Mouse (Mus musculus): ENCODE results near the gene Gm13124. TPM values are rescaled to one million over a fixed set of nuclear protein-coding genes. Genes with fewer than 3 reads are reported as not detected.
"Not testable (repeated sequence)": the region's sequence is repeated elsewhere in the genome, so short reads cannot be mapped to it uniquely, and the experiment has no call there.

Gm13124 gene
- polyA plus RNA-seq, 1 experiment from 2014 or later: not detected

DNA sequence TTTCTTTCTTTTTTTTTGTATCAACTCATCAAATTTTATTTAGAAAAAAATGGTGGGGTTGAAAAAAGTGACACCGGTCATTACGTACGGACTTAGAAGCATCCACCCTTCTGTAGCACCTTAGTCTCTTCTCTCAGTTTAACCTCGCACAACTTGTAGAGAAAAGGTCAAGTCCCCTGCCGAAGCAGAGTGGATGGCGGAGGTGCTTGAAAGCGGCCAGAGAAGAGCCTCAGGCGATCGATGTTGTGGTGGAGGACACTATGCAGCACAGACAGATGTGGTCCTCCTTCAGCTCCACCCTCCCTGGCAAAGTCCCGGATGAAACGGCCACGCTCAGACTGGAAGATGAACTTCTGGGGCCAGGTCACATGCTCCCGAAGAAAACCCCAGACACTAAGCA is 19.6 kb downstream of the Gm13124 start:
- WGBS: 92% methylated on average over 13 of the region's 13 CpGs
- not testable (repeated sequence) for H3K36me3 ChIP-seq (ENCODE audit: control insufficient read depth, insufficient read depth, low read length); H3K9ac ChIP-seq (ENCODE audit: low read depth, low read length); H3K4me1 ChIP-seq (replicated peaks; ENCODE audit: control insufficient read depth, insufficient read depth, low read length); DNase-seq (ENCODE audit: low spot score); H3K27ac ChIP-seq (ENCODE audit: low read depth, low read length); ATAC-seq (ENCODE audit: low FRiP score); H3K4me2 ChIP-seq (replicated peaks; ENCODE audit: low read depth, low read length); H3K27me3 ChIP-seq (ENCODE audit: control insufficient read depth, insufficient read depth, low read length); H3K4me3 ChIP-seq (ENCODE audit: low read depth, low read length)
- H3K9me3 ChIP-seq (ENCODE audit: control insufficient read depth, low read length): peaks cover 11% of the 10 kb centered on the region

GRCm38 (mm10) chr4:144544689-144545088 is 20.2 kb downstream of the Gm13124 start:
- ATAC-seq (ENCODE audit: low FRiP score): no peak
- H3K9ac ChIP-seq (ENCODE audit: low read depth, low read length): no peak overlapping the region
- H3K36me3 ChIP-seq (ENCODE audit: control insufficient read depth, insufficient read depth, low read length): no peaks in the 10 kb centered on the region
- no peak overlapping the region for H3K4me2 ChIP-seq (replicated peaks; ENCODE audit: low read depth, low read length)
- H3K27ac ChIP-seq (ENCODE audit: low read depth, low read length): no peak overlapping the region
- H3K4me3 ChIP-seq (ENCODE audit: low read depth, low read length): no peak overlapping the region
- H3K27me3 ChIP-seq (ENCODE audit: control insufficient read depth, insufficient read depth, low read length): no peaks in the 10 kb centered on the region
- H3K4me1 ChIP-seq (replicated peaks; ENCODE audit: control insufficient read depth, insufficient read depth, low read length): no peaks in the 10 kb centered on the region
- 83% methylated on average over 1 of the region's 1 CpGs for WGBS
- H3K9me3 ChIP-seq (ENCODE audit: control insufficient read depth, low read length): peaks cover 11% of the 10 kb centered on the region
- no peak for DNase-seq (ENCODE audit: low spot score)

DNA sequence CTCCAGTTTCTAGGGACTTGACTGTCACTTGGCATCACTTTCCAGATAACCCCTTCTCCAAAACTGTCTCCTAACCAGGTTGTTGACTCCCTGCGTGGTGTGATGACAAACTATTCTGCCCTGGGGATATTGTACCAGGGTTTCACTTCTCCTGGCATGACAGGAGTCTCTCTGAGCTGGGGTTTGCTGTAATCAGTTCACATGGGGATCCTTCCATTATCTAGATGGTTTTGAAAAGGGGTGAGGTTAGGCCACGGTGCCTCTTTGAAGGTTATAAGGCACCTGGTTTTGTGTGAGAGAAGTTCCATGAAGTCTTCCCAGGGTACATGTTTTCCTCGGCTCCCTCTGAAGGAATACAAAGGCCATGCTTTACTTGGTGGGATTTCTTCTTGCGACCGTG is 45.4 kb downstream of the Gm13124 start, which contains the start of gene 9430007A20Rik:
Gene 9430007A20Rik, plus strand, starts transcription at position 301 of the 400 bp plus-strand sequence.
- no peak within 1 kb of the TSS for H3K4me3 ChIP-seq (ENCODE audit: low read depth, low read length)
- no peaks in the 10 kb centered on the region for H3K27me3 ChIP-seq (ENCODE audit: control insufficient read depth, insufficient read depth, low read length)
- no peak for ATAC-seq (ENCODE audit: low FRiP score)
- no peaks in the 10 kb centered on the region for H3K4me1 ChIP-seq (replicated peaks; ENCODE audit: control insufficient read depth, insufficient read depth, low read length)
- H3K9ac ChIP-seq (ENCODE audit: low read depth, low read length): no peak within 1 kb of the TSS
- no peaks in the 10 kb centered on the region for H3K36me3 ChIP-seq (ENCODE audit: control insufficient read depth, insufficient read depth, low read length)
- no peak for DNase-seq (ENCODE audit: low spot score)
- WGBS: 78% methylated on average over 5 of the region's 5 CpGs
- no peaks in the 10 kb centered on the region for H3K9me3 ChIP-seq (ENCODE audit: control insufficient read depth, low read length)
- H3K4me2 ChIP-seq (replicated peaks; ENCODE audit: low read depth, low read length): no peak within 1 kb of the TSS
- no peak within 1 kb of the TSS for H3K27ac ChIP-seq (ENCODE audit: low read depth, low read length)

DNA sequence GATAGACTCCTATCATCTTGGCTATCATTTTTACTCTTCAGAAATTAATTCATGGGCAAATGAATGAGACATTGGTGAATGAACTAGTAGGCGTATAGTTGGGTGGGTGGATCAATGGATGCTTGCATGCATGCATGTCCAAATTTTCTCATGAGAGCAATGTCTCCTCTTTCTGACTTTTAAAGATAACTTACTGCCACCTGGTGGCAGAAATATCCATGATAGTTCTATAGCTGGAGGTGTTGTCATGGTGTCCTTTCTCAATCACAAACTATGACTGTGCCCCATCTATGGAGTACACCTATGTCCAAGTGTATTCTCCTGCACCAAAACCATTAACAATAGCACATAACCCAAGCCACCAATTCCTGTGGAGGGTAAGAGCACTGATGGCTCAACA is 58.4 kb downstream of the Gm13124 start:
- 80% methylated on average over 1 of the region's 1 CpGs for WGBS
- no peak for ATAC-seq (ENCODE audit: low FRiP score)

More for the DNA sequence above, 58.4 kb downstream of the Gm13124 start:
- no peak for DNase-seq (ENCODE audit: low spot score)
- no peaks in the 10 kb centered on the region for H3K4me1 ChIP-seq (replicated peaks; ENCODE audit: control insufficient read depth, insufficient read depth, low read length)
- no peak overlapping the region for H3K4me3 ChIP-seq (ENCODE audit: low read depth, low read length)
- H3K27ac ChIP-seq (ENCODE audit: low read depth, low read length): no peak overlapping the region
- H3K27me3 ChIP-seq (ENCODE audit: control insufficient read depth, insufficient read depth, low read length): no peaks in the 10 kb centered on the region
- 0 out of 2 replicates have a peak, but pooled peaks cover 3% of the 10 kb centered on the region for H3K9me3 ChIP-seq (ENCODE audit: control insufficient read depth, low read length)
- H3K4me2 ChIP-seq (replicated peaks; ENCODE audit: low read depth, low read length): no peak overlapping the region
- H3K9ac ChIP-seq (ENCODE audit: low read depth, low read length): no peak overlapping the region
- H3K36me3 ChIP-seq (ENCODE audit: control insufficient read depth, insufficient read depth, low read length): no peaks in the 10 kb centered on the region

Other genes starting within 250 kb of the Gm13124 start
- gene Gm13128, start 234.9 kb downstream of the Gm13124 start, polyA plus RNA-seq (2014; fragmentation: Nextera tagmentation; extraction: Ambion mirVana): not detected in 2 replicates
- gene Gm13119, start 207.2 kb downstream of the Gm13124 start, polyA plus RNA-seq (2014; fragmentation: Nextera tagmentation; extraction: Ambion mirVana): not detected in 2 replicates
- not detected in 2 replicates for gene Pramef20, start 187.2 kb downstream of the Gm13124 start, polyA plus RNA-seq (2014; fragmentation: Nextera tagmentation; extraction: Ambion mirVana)
- 0.12 TPM in 1 of 2 replicates, not detected in the other for gene Pramef12, start 156.7 kb downstream of the Gm13124 start, polyA plus RNA-seq (2014; fragmentation: Nextera tagmentation; extraction: Ambion mirVana)
- gene 1700012P22Rik, start 126.4 kb downstream of the Gm13124 start, polyA plus RNA-seq (2014; fragmentation: Nextera tagmentation; extraction: Ambion mirVana): 0.21 and 0.29 TPM in 2 replicates
- gene Gm9944, start 111.8 kb downstream of the Gm13124 start, polyA plus RNA-seq (2014; fragmentation: Nextera tagmentation; extraction: Ambion mirVana): not detected in 2 replicates
- gene Aadacl3, start 101.4 kb downstream of the Gm13124 start, polyA plus RNA-seq (2014; fragmentation: Nextera tagmentation; extraction: Ambion mirVana): not detected in 2 replicates
- not detected in 2 replicates for gene 9430007A20Rik, start 45.3 kb downstream of the Gm13124 start, polyA plus RNA-seq (2014; fragmentation: Nextera tagmentation; extraction: Ambion mirVana)
- not detected in 2 replicates for gene Aadacl4, start 48.6 kb upstream of the Gm13124 start, polyA plus RNA-seq (2014; fragmentation: Nextera tagmentation; extraction: Ambion mirVana)
- not detected in 2 replicates for gene Gm436, start 121.2 kb upstream of the Gm13124 start, polyA plus RNA-seq (2014; fragmentation: Nextera tagmentation; extraction: Ambion mirVana)
- gene Gm13178, start 156.3 kb upstream of the Gm13124 start, polyA plus RNA-seq (2014; fragmentation: Nextera tagmentation; extraction: Ambion mirVana): not detected in 2 replicates
- not detected in 2 replicates for gene Gm438, start 221.4 kb upstream of the Gm13124 start, polyA plus RNA-seq (2014; fragmentation: Nextera tagmentation; extraction: Ambion mirVana)

Data from hindbrain, embryonic 11.5 days (tissue).